Mouse (Mus musculus) T-helper 2 cell (primary cell): ENCODE data around the gene Mllt3.

Experiments
- in situ Hi-C: fragments of 300-600 bp; cut with MboI, MseI; formaldehyde crosslinking; loops from one replicate; pipeline ENCODE4 v1.15.1; 2025; ENCODE audit warnings: high pct_unique_total_duplicates

Mllt3 gene

GRCm38 (mm10) chr4:87834310-87834709 lies 198.9 kb downstream of the Mllt3 start:
- in situ Hi-C loops, result no loop called here

GRCm38 (mm10) chr4:87830794-87831306 lies 202.3 kb downstream of the Mllt3 start:
- in situ Hi-C loops, result no loop called here

DNA sequence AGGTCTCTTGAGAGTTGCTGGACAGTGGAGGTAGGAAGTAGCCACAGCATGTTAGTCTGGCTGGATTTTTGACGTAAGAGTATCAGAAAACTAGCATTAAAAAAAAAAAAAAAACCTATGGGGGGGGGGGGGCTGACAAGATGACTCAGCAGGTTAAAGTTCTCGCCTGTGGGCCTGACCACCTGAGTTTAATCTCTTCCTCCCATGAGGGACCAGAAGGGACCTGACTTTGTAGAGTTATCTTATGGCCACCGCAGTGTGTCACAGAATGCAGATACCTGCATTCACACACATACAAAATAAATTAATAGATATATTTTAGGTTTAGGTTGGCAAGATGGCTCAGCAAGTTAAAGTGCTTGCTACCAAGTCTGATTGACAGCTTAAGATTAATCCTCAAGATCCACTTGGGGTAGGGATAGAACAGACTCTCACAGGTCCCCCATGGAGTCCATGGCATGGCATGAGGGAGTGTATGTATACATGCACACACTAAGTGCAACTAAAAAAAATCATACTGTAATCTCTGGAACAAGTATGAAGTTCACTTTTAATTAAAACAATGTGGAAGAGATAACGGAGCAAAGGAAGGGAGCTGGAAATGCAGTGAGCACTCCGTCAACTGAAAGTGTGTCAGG lies 203.6 kb downstream of the Mllt3 start:
- in situ Hi-C loops, result no loop called here

DNA sequence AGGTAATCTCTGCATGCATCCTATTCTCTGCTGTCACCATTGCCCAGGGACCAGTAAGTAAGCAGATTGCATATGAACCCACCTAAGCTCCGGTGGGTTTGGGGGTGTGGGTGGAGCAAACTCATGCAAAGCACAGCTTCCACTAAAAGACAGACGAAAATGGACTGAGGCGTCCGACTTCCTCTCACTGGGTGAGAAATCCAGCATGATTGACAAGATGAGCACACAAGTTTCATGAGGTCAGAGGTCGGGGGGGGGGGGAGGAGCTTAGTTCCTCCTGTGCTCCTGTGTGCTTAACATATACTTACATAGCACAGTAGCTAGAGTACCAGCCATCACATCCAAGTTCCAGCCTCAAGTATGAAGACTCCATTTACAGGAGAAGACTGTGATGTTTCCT lies 206.8 kb downstream of the Mllt3 start:
- in situ Hi-C loops, result no loop called here

- in situ Hi-C loops, result no loop called here
These were observed 209.5 kb downstream of the Mllt3 start for GRCm38 (mm10) chr4:87823623-87824022.

- in situ Hi-C loops, result no loop called here
These were observed 210.0 kb downstream of the Mllt3 start for GRCm38 (mm10) chr4:87823191-87823590.

DNA sequence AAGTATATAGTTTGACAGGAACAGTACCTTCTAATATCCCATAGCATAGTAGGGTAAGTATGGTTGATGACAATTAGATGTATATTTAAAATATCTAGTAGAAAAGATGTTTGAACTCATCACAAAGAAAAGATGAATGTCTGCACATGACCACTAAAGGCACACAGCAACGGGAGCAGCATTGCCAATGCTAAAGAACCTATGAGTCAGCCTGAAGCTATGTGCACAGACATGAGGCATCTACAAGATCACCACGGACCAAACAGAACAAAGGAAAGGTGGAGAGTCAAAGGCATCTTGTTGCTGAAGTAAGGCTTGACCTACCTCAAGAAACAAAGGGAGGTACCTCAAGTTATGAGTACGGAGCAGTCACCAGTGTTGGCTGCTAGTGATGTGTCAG lies 212.3 kb downstream of the Mllt3 start:
- in situ Hi-C loops, result no loop called here

- in situ Hi-C loops, result no loop called here
These were observed 214.0 kb downstream of the Mllt3 start for GRCm38 (mm10) chr4:87819182-87819581.

- in situ Hi-C loops, result no loop called here
These were observed 214.9 kb downstream of the Mllt3 start for GRCm38 (mm10) chr4:87818276-87818675.

- in situ Hi-C loops, result no loop called here
These were observed 217.6 kb downstream of the Mllt3 start for GRCm38 (mm10) chr4:87815465-87816108.

DNA sequence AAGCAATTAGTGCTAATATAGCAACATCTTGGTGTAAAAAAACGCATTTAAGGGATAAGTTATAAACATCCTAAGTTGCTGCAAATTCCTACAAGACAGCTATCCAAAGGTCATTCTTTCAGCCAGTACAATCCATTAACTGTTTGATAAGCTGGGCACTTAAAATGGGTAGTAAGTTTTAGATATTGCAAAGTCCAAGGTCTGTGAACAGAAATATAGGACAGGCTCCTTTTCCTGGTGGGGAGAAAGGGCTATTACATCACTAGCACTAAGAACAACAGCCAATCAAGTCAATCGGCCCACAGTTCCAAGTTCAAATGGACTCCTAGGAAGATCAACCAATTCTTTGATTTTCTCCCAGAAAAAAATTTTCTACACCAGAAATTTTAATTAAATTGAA lies 221.3 kb downstream of the Mllt3 start:
- in situ Hi-C loops, result no loop called here

DNA sequence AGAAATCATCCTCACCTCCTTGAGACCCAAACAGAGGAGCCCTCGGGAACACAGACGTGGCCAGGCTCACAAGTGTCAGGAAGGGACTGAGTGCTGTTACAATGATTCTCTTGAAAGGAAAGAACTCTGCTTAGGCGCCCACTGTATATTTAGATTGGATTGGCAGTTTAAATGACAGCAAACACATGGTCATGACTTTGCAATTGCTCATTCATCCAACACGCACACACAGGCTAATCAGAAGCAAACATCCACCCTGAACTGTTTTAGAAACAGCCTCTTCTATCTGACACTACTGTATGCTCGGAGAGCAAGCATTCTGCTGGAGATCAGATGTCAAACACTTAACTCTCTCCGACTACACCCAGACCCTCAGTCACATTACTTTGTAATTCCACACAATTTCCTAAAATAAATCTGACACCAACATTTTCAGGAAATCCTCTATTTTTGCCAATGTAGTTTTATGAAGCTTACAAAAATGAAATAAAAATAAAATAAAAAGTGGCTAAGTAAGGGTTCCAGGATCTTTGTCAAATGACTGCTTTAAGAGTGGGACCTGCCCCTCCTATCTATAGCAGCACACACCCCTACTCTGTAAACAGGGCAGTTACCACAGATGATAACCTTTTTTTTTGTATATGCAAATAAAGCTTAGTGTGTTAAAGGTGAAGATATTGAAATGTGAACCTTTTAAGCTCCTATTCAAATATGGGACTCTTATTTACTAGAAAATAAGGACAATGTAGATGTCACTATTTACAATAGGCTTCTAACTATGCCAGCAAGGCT lies 226.8 kb downstream of the Mllt3 start:
- in situ Hi-C loops, result no loop called here

GRCm38 (mm10) chr4:87804576-87804975 lies 228.6 kb downstream of the Mllt3 start:
- in situ Hi-C loops, result no loop called here

- in situ Hi-C loops, result no loop called here
These were observed 229.9 kb downstream of the Mllt3 start for GRCm38 (mm10) chr4:87803313-87803712.

GRCm38 (mm10) chr4:87802140-87802539 lies 231.0 kb downstream of the Mllt3 start:
- in situ Hi-C loops, result no loop called here

- in situ Hi-C loops, result no loop called here
These were observed 231.8 kb downstream of the Mllt3 start for GRCm38 (mm10) chr4:87801332-87801731.

DNA sequence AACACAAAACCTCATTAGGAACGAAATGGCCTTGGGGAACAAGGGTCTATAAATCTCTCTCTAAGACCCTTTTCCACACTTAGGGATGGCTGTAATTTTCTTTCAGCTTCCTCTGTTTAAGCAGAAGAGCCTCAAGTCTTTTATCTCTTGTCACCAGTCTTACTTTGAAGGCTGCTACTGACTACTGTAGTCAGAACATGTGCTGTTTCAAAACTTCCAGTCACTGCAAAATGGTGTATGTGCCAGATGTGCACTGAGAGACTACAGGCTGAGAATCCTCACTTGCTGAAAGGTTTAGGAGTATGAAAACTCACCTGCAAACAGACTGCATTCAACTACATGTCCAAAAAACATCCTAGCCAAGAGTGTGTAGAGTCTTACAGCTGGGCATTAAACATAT lies 232.9 kb downstream of the Mllt3 start:
- in situ Hi-C loops, result no loop called here

DNA sequence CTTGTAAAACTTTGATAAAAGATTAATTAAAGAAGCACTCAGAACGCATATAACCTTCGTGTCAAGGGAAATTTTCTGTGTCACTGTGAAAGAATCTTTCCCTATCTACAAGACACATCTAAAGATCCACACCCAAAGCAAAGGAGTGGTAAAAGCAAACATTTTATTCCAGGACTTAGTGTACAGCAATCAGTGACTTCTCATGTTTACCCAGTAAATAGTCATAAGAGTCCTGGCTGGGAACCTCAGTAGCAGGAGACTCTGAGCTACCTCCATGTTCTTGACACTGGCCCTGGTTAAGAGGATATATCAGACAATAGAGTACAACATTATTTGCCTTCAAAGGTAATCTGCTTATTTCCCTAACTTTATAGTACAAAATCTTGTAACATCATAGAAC lies 233.7 kb downstream of the Mllt3 start:
- in situ Hi-C loops, result loop anchor here (10.0 kb wide), 1 partner anchor 225 kb away; no protein-coding TSS in a partner anchor

- in situ Hi-C loops, result loop anchor here (10.0 kb wide), 1 partner anchor 230 kb away; no protein-coding TSS in a partner anchor
These were observed 237.9 kb downstream of the Mllt3 start for GRCm38 (mm10) chr4:87795261-87795660.

GRCm38 (mm10) chr4:87794216-87794615 lies 238.9 kb downstream of the Mllt3 start:
- in situ Hi-C loops, result loop anchor here (10.0 kb wide), 1 partner anchor 231 kb away; no protein-coding TSS in a partner anchor

- in situ Hi-C loops, result loop anchor here (10.0 kb wide), 1 partner anchor 232 kb away; no protein-coding TSS in a partner anchor
These were observed 240.7 kb downstream of the Mllt3 start for GRCm38 (mm10) chr4:87792511-87792910.

DNA sequence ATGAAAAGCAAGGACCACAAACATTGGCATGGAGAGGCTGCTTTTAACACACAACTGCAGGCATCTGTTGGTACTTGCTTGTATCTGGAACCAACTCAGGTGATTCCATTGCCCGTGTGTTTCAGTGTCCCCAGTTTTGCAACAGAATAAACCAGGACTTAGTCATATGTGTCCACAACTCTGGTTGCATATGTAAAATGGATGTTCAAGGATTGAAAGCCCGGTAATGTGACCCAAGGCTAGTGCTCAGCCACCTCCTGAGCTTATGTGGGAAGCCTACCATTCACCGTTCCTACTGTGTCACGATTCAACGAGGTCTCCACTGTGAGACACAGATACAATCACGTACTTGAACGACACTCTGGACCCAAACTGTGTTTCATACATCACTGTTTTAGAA lies 243.7 kb downstream of the Mllt3 start:
- in situ Hi-C loops, result no loop called here
